Mouse (Mus musculus) right cerebral cortex, adult 2 months (tissue): ENCODE measurements around the gene Olfr1104.

Source experiments
- DNase-seq, 2 experiments: peaks; one replicate each; pipeline ENCODE4 v3.0.0; 2021 to 2022; ENCODE audit warnings: low spot score in 2 of 2

Gene Olfr1104

GRCm38 (mm10) chr2:87026980-87027379, at the start of gene Olfr1104:
TSS of gene Olfr1104 (minus strand) at chr2:87027080.
- no peak for DNase-seq

GRCm38 (mm10) chr2:87075717-87076116, 48.8 kb upstream of the Olfr1104 start, which contains the start of gene Olfr1107:
TSS of gene Olfr1107 (minus strand) at chr2:87075817.
- DNase-seq, result no peak

- no peak for DNase-seq
Measured at GRCm38 (mm10) chr2:87052173-87052572, 25.3 kb upstream of the Olfr1104 start, which contains the start of gene Olfr1106. TSS of gene Olfr1106 (minus strand) at chr2:87052273.

GRCm38 (mm10) chr2:87036431-87036830, 9.6 kb upstream of the Olfr1104 start, which contains the start of gene Olfr1105:
TSS of gene Olfr1105 (minus strand) at chr2:87036531.
- no peak for DNase-seq

- no peak for DNase-seq
Measured at GRCm38 (mm10) chr2:86998098-86998497, 28.8 kb downstream of the Olfr1104 start, which contains the start of gene Olfr1102. TSS of gene Olfr1102 (plus strand) at chr2:86998398.

- DNase-seq, result no peak
Measured at GRCm38 (mm10) chr2:86991121-86991520, 35.8 kb downstream of the Olfr1104 start, which contains the start of gene Olfr1101. TSS of gene Olfr1101 (minus strand) at chr2:86991221.

- DNase-seq, result no peak
Measured at GRCm38 (mm10) chr2:86979854-86980253, 47.0 kb downstream of the Olfr1104 start, which contains the start of gene Olfr1100. TSS of gene Olfr1100 (minus strand) at chr2:86979954.
